Mouse (Mus musculus) gastrocnemius, adult 2 months (tissue): ENCODE results near the gene Rab11fip4. TPM values are rescaled to one million over a fixed set of nuclear protein-coding genes. Genes with fewer than 3 reads are reported as not detected.

Source experiments
- DNase-seq: peaks from one replicate; pipeline ENCODE4 v3.0.0; 2022
- H3K27ac ChIP-seq: fragments of 200-600 bp; 2 replicates; pipeline ENCODE4 v1.8.1; 2022; ENCODE audit warnings: mild to moderate bottlenecking
- H3K4me3 ChIP-seq: fragments of 200-600 bp; 2 replicates; pipeline ENCODE4 v1.8.1; 2022; ENCODE audit warnings: mild to moderate bottlenecking, moderate library complexity
- CTCF ChIP-seq: fragments of 200-600 bp; IDR thresholded peaks from 2 replicates; pipeline ENCODE4 v1.8.1; 2022; ENCODE audit warnings: antibody characterized with exemption, mild to moderate bottlenecking, moderate library complexity
- intact Hi-C: fragments of 180-260 bp; cut with DNase I; formaldehyde crosslinking; loops from one replicate; pipeline ENCODE4 v1.15.1; 2025
- total RNA-seq, 2 experiments: library from RNA; stranded (reverse); gene quantifications; 2 replicates each; pipeline ENCODE4 v1.2.3; 2021

Rab11fip4 gene
- total RNA-seq, 2 experiments from 2014 or later, result 0.20 to 0.67 TPM

GRCm38 (mm10) chr11:79701466-79701865, 110.5 kb downstream of the Rab11fip4 start:
- Histone ChIP-seq H3K27ac (peak overlapping the region; percentile 99), H3K4me3 (peak overlapping the region; percentile 97)
- peak; percentile 55 for DNase-seq
- intact Hi-C loops, result loop anchor here (5.0 kb wide), 1 partner anchor 141 kb away; no protein-coding TSS in a partner anchor
- no peak for TF ChIP-seq CTCF

GRCm38 (mm10) chr11:79702092-79702491, 111.1 kb downstream of the Rab11fip4 start:
- no peak for DNase-seq
- Histone ChIP-seq H3K4me3 (peak overlapping the region; percentile 97), H3K27ac (peak overlapping the region; percentile 99)
- intact Hi-C loops, result loop anchor here (5.0 kb wide), 1 partner anchor 140 kb away; no protein-coding TSS in a partner anchor
- no peak for TF ChIP-seq CTCF

- H3K4me3 ChIP-seq, result peak overlapping the region; percentile 97
- intact Hi-C loops, result loop anchor here (5.0 kb wide), 1 partner anchor 139 kb away; no protein-coding TSS in a partner anchor
- H3K27ac ChIP-seq, result peak overlapping the region; percentile 99
- peak; percentile 73 for DNase-seq
- TF ChIP-seq CTCF, result peak; percentile 41
Observed at GRCm38 (mm10) chr11:79703452-79703851, 112.4 kb downstream of the Rab11fip4 start.

GRCm38 (mm10) chr11:79703885-79704291, 112.9 kb downstream of the Rab11fip4 start:
- Histone ChIP-seq H3K27ac (peak overlapping the region; percentile 99), H3K4me3 (peak overlapping the region; percentile 97)
- TF ChIP-seq CTCF, result no peak
- intact Hi-C loops, result loop anchor here (5.0 kb wide), 1 partner anchor 138 kb away; no protein-coding TSS in a partner anchor
- no peak for DNase-seq

- TF ChIP-seq CTCF, result no peak
- peak overlapping the region; percentile 97 for H3K4me3 ChIP-seq
- DNase-seq, result peak; percentile 97
Observed at GRCm38 (mm10) chr11:79704318-79705150, 113.5 kb downstream of the Rab11fip4 start.

GRCm38 (mm10) chr11:79707084-79707483, 116.1 kb downstream of the Rab11fip4 start:
- no peak overlapping the region for H3K4me3 ChIP-seq
- H3K27ac ChIP-seq, result no peak overlapping the region
- no peak for DNase-seq
- 0 out of 2 replicates have a peak, but pooled peaks have one; percentile 12 for TF ChIP-seq CTCF
- intact Hi-C loops, result no loop called here

More at GRCm38 (mm10) chr11:79704318-79705150, 113.5 kb downstream of the Rab11fip4 start:
- H3K27ac ChIP-seq, result peak overlapping the region; percentile 99
- intact Hi-C loops, result loop anchor here (5.0 kb wide), 1 partner anchor 138 kb away; no protein-coding TSS in a partner anchor

GRCm38 (mm10) chr11:79710868-79711765, 120.1 kb downstream of the Rab11fip4 start:
- Histone ChIP-seq H3K4me3 (peak overlapping the region; percentile 95), H3K27ac (peak overlapping the region; percentile 95)
- peak; percentile 95 for TF ChIP-seq CTCF
- intact Hi-C loops, result loop anchor here (1.0 to 5.0 kb wide), 3 partner anchors 82 to 251 kb away; partner anchors contain the start of gene Utp6
- DNase-seq, result peak; percentile 95

GRCm38 (mm10) chr11:79711766-79712369, 120.9 kb downstream of the Rab11fip4 start:
- peak overlapping the region; percentile 95 for H3K27ac ChIP-seq

GRCm38 (mm10) chr11:79713184-79713583, 122.2 kb downstream of the Rab11fip4 start:
- Histone ChIP-seq H3K27ac (peak overlapping the region; percentile 95), H3K4me3 (peak overlapping the region; percentile 95)
- no peak for TF ChIP-seq CTCF
- intact Hi-C loops, result loop anchor here (5.0 kb wide), 1 partner anchor 249 kb away; the partner anchor contains the start of gene Utp6
- DNase-seq, result no peak

More at GRCm38 (mm10) chr11:79711766-79712369, 120.9 kb downstream of the Rab11fip4 start:
- peak overlapping the region; percentile 95 for H3K4me3 ChIP-seq
- no peak for TF ChIP-seq CTCF
- intact Hi-C loops, result loop anchor here (2.0 to 5.0 kb wide), 2 partner anchors 81 to 250 kb away; partner anchors contain the start of gene Utp6
- peak; percentile 80 for DNase-seq

GRCm38 (mm10) chr11:79713678-79714077, 122.7 kb downstream of the Rab11fip4 start:
- DNase-seq, result no peak
- peak overlapping the region; percentile 95 for H3K4me3 ChIP-seq
- peak overlapping the region; percentile 95 for H3K27ac ChIP-seq
- TF ChIP-seq CTCF, result no peak
- intact Hi-C loops, result loop anchor here (5.0 kb wide), 1 partner anchor 249 kb away; the partner anchor contains the start of gene Utp6

- intact Hi-C loops, result loop anchor here (5.0 kb wide), 1 partner anchor 248 kb away; the partner anchor contains the start of gene Utp6
- DNase-seq, result no peak
- no peak for TF ChIP-seq CTCF
- H3K4me3 ChIP-seq, result peak overlapping the region; percentile 95
- H3K27ac ChIP-seq, result peak overlapping the region; percentile 95
Observed at GRCm38 (mm10) chr11:79714082-79714742, 123.2 kb downstream of the Rab11fip4 start.
